8 mouse cellular contexts compared by ENCODE assay signal in genomic region chr1:105991931-105992837, GRCm38 (mm10). TPM values are rescaled to one million over a fixed set of nuclear protein-coding genes. Genes with fewer than 3 reads are reported as not detected.
DNase-seq lines count a peak whose midpoint lies in the region; ATAC-seq and TF ChIP-seq lines count a peak whose summit lies in the region.

No protein-coding gene starts in this region.

- no peaks in the 10 kb centered on the region for H3K36me3 ChIP-seq in neural tube, embryonic 11.5 days (ENCODE audit: control insufficient read depth, insufficient read depth, low read length)
- H3K36me3 ChIP-seq in embryonic facial prominence, embryonic 12.5 days: no peaks in the 10 kb centered on the region
- no peaks in the 10 kb centered on the region for H3K36me3 ChIP-seq in limb, embryonic 10.5 days
- no peaks in the 10 kb centered on the region for H3K36me3 ChIP-seq in small intestine, adult 2 months (ENCODE audit: control insufficient read depth, insufficient read depth, low read length)

- intact Hi-C loops in left cerebral cortex, postnatal 14 days (cut with DNase I): loop anchor here (2.0 to 10.0 kb wide), 4 partner anchors 100 to 330 kb away; partner anchors contain the start of genes Pign, Relch and Tnfrsf11a

- no peaks in the 10 kb centered on the region for H3K9me3 ChIP-seq in neural tube, embryonic 11.5 days (ENCODE audit: control insufficient read depth, low read length)
- H3K9me3 ChIP-seq in embryonic facial prominence, embryonic 12.5 days: no peaks in the 10 kb centered on the region
- H3K9me3 ChIP-seq in limb, embryonic 10.5 days (replicated peaks): no peaks in the 10 kb centered on the region

- ATAC-seq in neural tube, embryonic 11.5 days (ENCODE audit: insufficient read depth, low FRiP score, low TSS enrichment): no peak
- ATAC-seq in embryonic facial prominence, embryonic 12.5 days (ENCODE audit: insufficient number of reproducible peaks, insufficient read depth, low FRiP score, low TSS enrichment): no peak
- ATAC-seq in monocyte, adult 5-6 weeks (replicated peaks; ENCODE audit: insufficient number of reproducible peaks, low FRiP score, low TSS enrichment, poor library complexity, severe bottlenecking): no peak

- WGBS in neural tube, embryonic 11.5 days: 28% methylated on average over 17 of the region's 17 CpGs
- WGBS in embryonic facial prominence, embryonic 12.5 days: 25% methylated on average over 17 of the region's 17 CpGs
- 30% methylated on average over 17 of the region's 17 CpGs for WGBS in limb, embryonic 10.5 days
- WGBS in small intestine, adult 2 months: 11% methylated on average over 17 of the region's 17 CpGs

- no peak overlapping the region for H3K27ac ChIP-seq in neural tube, embryonic 11.5 days (ENCODE audit: low read depth, low read length)
- no peak overlapping the region for H3K27ac ChIP-seq in embryonic facial prominence, embryonic 12.5 days
- H3K27ac ChIP-seq in limb, embryonic 10.5 days: 0 out of 2 replicates have a peak overlapping the region, but pooled peaks have one; percentile 92
- H3K27ac ChIP-seq in small intestine, adult 2 months (ENCODE audit: insufficient read depth, low read depth, low read length): peak overlapping the region; percentile 89

- H3K4me3 ChIP-seq in neural tube, embryonic 11.5 days (ENCODE audit: low read depth, low read length): peak overlapping the region; percentile 78
- H3K4me3 ChIP-seq in embryonic facial prominence, embryonic 12.5 days: peak overlapping the region; percentile 80
- H3K4me3 ChIP-seq in limb, embryonic 10.5 days: peak overlapping the region; percentile 85
- peak overlapping the region; percentile 80 for H3K4me3 ChIP-seq in small intestine, adult 2 months (ENCODE audit: low read depth, low read length)

- no peaks in the 10 kb centered on the region for H3K27me3 ChIP-seq in neural tube, embryonic 11.5 days (ENCODE audit: control insufficient read depth, insufficient read depth, low read length)
- H3K27me3 ChIP-seq in embryonic facial prominence, embryonic 12.5 days: 0 out of 2 replicates have a peak, but pooled peaks cover 3% of the 10 kb centered on the region
- peaks cover 9% of the 10 kb centered on the region; the same call in 1 of the 2 replicates for H3K27me3 ChIP-seq in limb, embryonic 10.5 days (ENCODE audit: low read depth, poor library complexity, severe bottlenecking)
- H3K27me3 ChIP-seq in small intestine, adult 2 months (ENCODE audit: control insufficient read depth, insufficient read depth, low read length): no peaks in the 10 kb centered on the region

- H3K4me1 ChIP-seq in neural tube, embryonic 11.5 days (ENCODE audit: control insufficient read depth, insufficient read depth, low read length): peaks cover 12% of the 10 kb centered on the region
- peaks cover 21% of the 10 kb centered on the region for H3K4me1 ChIP-seq in embryonic facial prominence, embryonic 12.5 days
- peaks cover 51% of the 10 kb centered on the region for H3K4me1 ChIP-seq in limb, embryonic 10.5 days
- H3K4me1 ChIP-seq in small intestine, adult 2 months (ENCODE audit: control insufficient read depth, insufficient read depth, insufficient read length, low read length): peaks cover 2% of the 10 kb centered on the region

- no peak for TF ChIP-seq CTCF in small intestine, adult 2 months (IDR thresholded peaks at IDR 0.05; ENCODE audit: extremely low read depth, insufficient read length, insufficient replicate concordance, low read depth, low read length)

- no peak for DNase-seq in neural tube, embryonic 11.5 days (ENCODE audit: low spot score)
- DNase-seq in neural tube, embryonic 10.5 days (ENCODE audit: extremely low spot score, low spot score): no peak
- no peak for DNase-seq in limb, embryonic 10.5 days (ENCODE audit: low spot score)
- DNase-seq in left cerebral cortex, postnatal 14 days (ENCODE audit: low spot score in 2 of 2): no peak
- DNase-seq in kidney, postnatal 25 days: no peak

- TF ChIP-seq POLR2A in small intestine, adult 2 months (IDR thresholded peaks at IDR 0.05; ENCODE audit: low read depth, low read length): no peak

- H3K4me2 ChIP-seq in neural tube, embryonic 11.5 days (ENCODE audit: low read depth): peak overlapping the region; percentile 99
- peak overlapping the region; percentile 98 for H3K4me2 ChIP-seq in embryonic facial prominence, embryonic 12.5 days (replicated peaks)

- peak overlapping the region; percentile 77 for H3K9ac ChIP-seq in neural tube, embryonic 11.5 days (ENCODE audit: low read length)
- H3K9ac ChIP-seq in embryonic facial prominence, embryonic 12.5 days: peak overlapping the region; percentile 81

RNA-seq across cellular contexts. Expression of gene Zcchc2, which starts 2.0 kb away (rescaled TPM):
- 1.9 and 2.6 TPM in 2 replicates for polyA plus RNA-seq in neural tube, embryonic 11.5 days (2014; fragmentation: Nextera tagmentation; extraction: Ambion mirVana)
- 2.1 and 2.3 TPM in 2 replicates for polyA plus RNA-seq in embryonic facial prominence, embryonic 12.5 days (2016; fragmentation: Nextera tagmentation; extraction: Ambion mirVana)
- polyA plus RNA-seq in limb, embryonic 10.5 days (2016; fragmentation: Nextera tagmentation; extraction: Ambion mirVana): 1.4 TPM in 2 replicates
- 4.4 and 9.0 TPM in 2 replicates for polyA plus RNA-seq in small intestine, adult 2 months (2012; rRNA removed)
- total RNA-seq in left cerebral cortex, postnatal 14 days (2021): 10 to 100 TPM; 23.8 to 24.0 TPM
- total RNA-seq in monocyte, adult 5-6 weeks (2017): 40.5 to 52.4 TPM (median 42.4 TPM) in 3 replicates

Comparison
In these comparisons a context has a peak if more than half of its experiments do, and no peak if none do; other contexts are left out.
1. H3K27ac ChIP-seq: peak in limb, embryonic 10.5 days (single experiment) and small intestine, adult 2 months (single experiment); none in neural tube, embryonic 11.5 days (single experiment) and embryonic facial prominence, embryonic 12.5 days (single experiment).
2. Peak in every context shown above with its lines, with median percentiles within 50 percentile points of each other: H3K4me3 ChIP-seq.